Mouse (Mus musculus) frontal cortex, postnatal 25 days (tissue): ENCODE measurements around the gene Kif23.

Source experiments
- DNase-seq, 2 experiments: peaks; one replicate each; pipeline ENCODE4 v3.0.0; 2022; ENCODE audit warnings: low spot score in 2 of 2

Kif23 gene

GRCm38 (mm10) chr9:61946623-61947401, at the start of gene Kif23:
Gene Kif23 (minus strand): TSS chr9:61946774.
- peak; percentile 91 to 94 for DNase-seq

GRCm38 (mm10) chr9:61991158-61991557, 44.6 kb upstream of the Kif23 start:
- no peak for DNase-seq

- DNase-seq: no peak
These were observed 44.2 kb upstream of the Kif23 start for GRCm38 (mm10) chr9:61990738-61991137.

- no peak for DNase-seq
These were observed 39.5 kb upstream of the Kif23 start for GRCm38 (mm10) chr9:61986055-61986454.

- peak; percentile 47 to 59 for DNase-seq
These were observed 38.7 kb upstream of the Kif23 start for GRCm38 (mm10) chr9:61985183-61985863.

GRCm38 (mm10) chr9:61982940-61983620, 36.5 kb upstream of the Kif23 start:
- no peak for DNase-seq

- DNase-seq: no peak
These were observed 35.3 kb upstream of the Kif23 start for GRCm38 (mm10) chr9:61981876-61982275.

- no peak for DNase-seq
These were observed 33.4 kb upstream of the Kif23 start for GRCm38 (mm10) chr9:61979983-61980382.

- DNase-seq: no peak
These were observed 30.8 kb upstream of the Kif23 start for GRCm38 (mm10) chr9:61977258-61977945.

- no peak for DNase-seq
These were observed 25.5 kb upstream of the Kif23 start for GRCm38 (mm10) chr9:61972031-61972430.

- DNase-seq: no peak
These were observed 24.5 kb upstream of the Kif23 start for GRCm38 (mm10) chr9:61971045-61971444.

- peak in 1 of 2 experiments; percentile 13 for DNase-seq
These were observed 20.8 kb upstream of the Kif23 start for GRCm38 (mm10) chr9:61967357-61967756.

- no peak for DNase-seq
These were observed 19.4 kb upstream of the Kif23 start for GRCm38 (mm10) chr9:61965987-61966386.

- peak; percentile 57 to 66 for DNase-seq
These were observed 18.9 kb upstream of the Kif23 start for GRCm38 (mm10) chr9:61965411-61965930.

- DNase-seq: no peak
These were observed 16.8 kb upstream of the Kif23 start for GRCm38 (mm10) chr9:61963356-61963755.

GRCm38 (mm10) chr9:61961181-61961580, 14.6 kb upstream of the Kif23 start:
- no peak for DNase-seq

GRCm38 (mm10) chr9:61960753-61961152, 14.2 kb upstream of the Kif23 start:
- DNase-seq: no peak

GRCm38 (mm10) chr9:61959921-61960569, 13.5 kb upstream of the Kif23 start:
- no peak for DNase-seq

- no peak for DNase-seq
These were observed 8.1 kb upstream of the Kif23 start for GRCm38 (mm10) chr9:61954707-61955106.

- DNase-seq: no peak
These were observed 5.7 kb upstream of the Kif23 start for GRCm38 (mm10) chr9:61952241-61952640.
